Mouse (Mus musculus) mouse embryonic stem cell (cell line): ENCODE measurements around the gene Pank4.

ENCODE experiments used
- in situ Hi-C, 2 experiments: fragments of 300-500 bp; cut with MboI; formaldehyde crosslinking; loops; 1 replicate in 1 of 2; 3 replicates in 1 of 2; pipeline ENCODE4 v1.14.3; 2019 to 2020; ENCODE audit warnings: low sequenced_read_pairs in 2 of 2, low pct_unique_long_range_greater_than_20kb in 1 of 2, mixed read lengths in 1 of 2; ENCODE audit not compliant: unreplicated experiment in 1 of 2

The Pank4 gene

DNA sequence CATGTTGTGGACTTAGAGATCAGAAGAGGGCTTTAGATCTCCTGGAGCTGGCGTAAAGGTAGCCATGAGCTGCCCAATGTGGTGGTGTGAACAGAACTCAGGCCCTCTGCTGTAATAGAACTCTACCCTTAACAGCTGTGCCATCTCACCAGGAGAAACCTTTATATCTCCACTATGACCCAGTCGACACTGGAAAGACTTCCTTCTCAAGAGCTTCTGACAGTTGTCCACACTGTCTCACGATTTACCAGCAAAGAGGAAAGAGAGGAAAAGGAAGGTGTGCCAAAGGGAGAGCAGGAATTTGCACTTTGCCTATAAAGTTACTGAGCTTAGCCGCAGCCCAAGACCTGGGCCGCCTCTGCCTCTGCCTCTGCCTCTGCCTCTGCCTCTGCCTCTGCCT lies 22.1 kb upstream of the Pank4 start:
- in situ Hi-C loops: loop anchor here in 1 of 2 experiments (10.0 kb wide), 1 partner anchor 123 kb away; the partner anchor contains the start of gene Pex10

GRCm38 (mm10) chr4:154942632-154943322 lies 21.1 kb upstream of the Pank4 start:
- in situ Hi-C loops: loop anchor here in 1 of 2 experiments (10.0 kb wide), 1 partner anchor 122 kb away; the partner anchor contains the start of gene Pex10

DNA sequence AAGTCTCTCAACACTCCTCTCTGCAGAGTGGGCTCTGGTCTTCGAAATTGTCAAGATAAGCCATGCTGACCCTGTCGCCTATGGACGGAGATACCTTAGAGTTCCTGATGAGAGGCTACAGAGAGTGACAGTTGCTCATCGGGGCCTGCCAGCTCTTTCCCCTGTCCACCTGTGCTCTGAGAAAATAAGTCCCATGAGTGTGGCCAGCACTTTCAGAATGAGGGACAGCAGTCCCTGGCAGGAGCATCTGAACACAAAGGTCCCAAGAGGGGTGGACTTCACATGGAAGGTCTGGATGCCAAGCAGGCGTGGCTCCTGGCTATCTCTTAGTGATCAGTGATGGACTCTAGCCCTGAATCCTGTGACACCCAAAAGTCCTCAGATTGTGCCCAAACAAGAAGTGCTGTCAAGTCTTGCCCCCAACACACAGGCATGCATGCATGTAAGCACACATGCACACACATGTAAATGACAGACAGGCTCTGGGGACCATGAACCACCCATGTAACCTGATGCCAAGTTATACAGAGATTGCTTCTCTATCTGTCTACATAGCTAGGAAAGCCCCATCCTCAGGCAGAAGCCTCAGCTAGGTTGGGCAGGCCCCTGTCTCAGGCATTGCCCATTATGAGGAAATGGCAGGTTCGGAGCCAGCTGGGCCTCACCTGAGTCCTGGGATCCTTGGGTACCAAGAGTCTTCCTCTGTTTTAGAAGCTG lies 20.4 kb upstream of the Pank4 start:
- in situ Hi-C loops: loop anchor here in 1 of 2 experiments (10.0 kb wide), 1 partner anchor 121 kb away; the partner anchor contains the start of gene Pex10

GRCm38 (mm10) chr4:154944121-154944590 lies 19.8 kb upstream of the Pank4 start:
- in situ Hi-C loops: loop anchor here in 1 of 2 experiments (10.0 kb wide), 1 partner anchor 121 kb away; the partner anchor contains the start of gene Pex10

- in situ Hi-C loops: loop anchor here in 1 of 2 experiments (10.0 kb wide), 1 partner anchor 118 kb away; the partner anchor contains the start of gene Pex10
Observed at GRCm38 (mm10) chr4:154946319-154946718, 17.6 kb upstream of the Pank4 start.

- in situ Hi-C loops: loop anchor here in 1 of 2 experiments (10.0 kb wide), 1 partner anchor 116 kb away; the partner anchor contains the start of gene Pex10
Observed at GRCm38 (mm10) chr4:154948066-154948939, 15.6 kb upstream of the Pank4 start.

- in situ Hi-C loops: loop anchor here in 1 of 2 experiments (10.0 kb wide), 1 partner anchor 116 kb away; the partner anchor contains the start of gene Pex10
Observed at GRCm38 (mm10) chr4:154948940-154949588, 14.9 kb upstream of the Pank4 start.

DNA sequence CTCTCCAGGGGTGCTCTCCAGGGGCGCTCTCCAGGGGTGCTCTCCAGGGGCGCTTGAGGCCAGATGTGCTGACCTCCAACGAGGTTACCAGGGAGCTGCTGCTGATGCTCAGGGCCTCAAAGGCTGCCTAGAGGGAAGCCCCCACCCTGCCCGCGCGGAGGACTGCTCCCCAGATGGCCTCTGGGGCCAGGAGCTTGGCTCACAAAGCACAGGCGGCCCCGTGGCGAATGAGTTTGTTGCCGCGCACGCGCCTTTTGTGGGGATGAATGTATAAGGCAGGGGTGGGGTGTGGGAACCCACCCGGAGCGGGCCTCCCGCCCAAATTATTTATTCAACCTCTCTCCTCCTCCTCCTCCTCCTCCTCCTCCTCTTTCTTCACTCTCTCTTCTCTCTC lies 14.3 kb upstream of the Pank4 start:
- in situ Hi-C loops: loop anchor here in 1 of 2 experiments (10.0 kb wide), 1 partner anchor 115 kb away; the partner anchor contains the start of gene Pex10

GRCm38 (mm10) chr4:154952461-154953241 lies 11.3 kb upstream of the Pank4 start:
- in situ Hi-C loops: no loop called here

DNA sequence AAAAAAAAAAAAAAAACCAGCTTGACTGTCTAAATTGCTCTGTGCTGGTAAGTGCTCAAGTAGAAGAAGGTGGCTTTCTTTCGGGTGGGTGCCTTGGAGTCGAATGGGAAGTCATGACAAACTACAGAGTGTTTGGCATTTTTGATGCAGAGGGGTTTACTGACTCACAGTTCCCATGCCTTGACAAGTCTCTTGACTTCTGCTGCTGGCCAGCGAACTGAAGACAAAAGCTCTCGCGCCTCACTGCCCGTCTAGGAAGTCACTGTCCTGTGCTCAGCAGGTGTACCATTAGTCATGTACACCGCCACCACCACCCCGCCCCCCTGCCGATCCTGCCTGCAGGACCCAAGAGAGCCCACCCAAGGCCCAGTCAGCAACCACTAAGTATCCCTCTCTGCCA lies 7.3 kb upstream of the Pank4 start:
- in situ Hi-C loops: no loop called here

DNA sequence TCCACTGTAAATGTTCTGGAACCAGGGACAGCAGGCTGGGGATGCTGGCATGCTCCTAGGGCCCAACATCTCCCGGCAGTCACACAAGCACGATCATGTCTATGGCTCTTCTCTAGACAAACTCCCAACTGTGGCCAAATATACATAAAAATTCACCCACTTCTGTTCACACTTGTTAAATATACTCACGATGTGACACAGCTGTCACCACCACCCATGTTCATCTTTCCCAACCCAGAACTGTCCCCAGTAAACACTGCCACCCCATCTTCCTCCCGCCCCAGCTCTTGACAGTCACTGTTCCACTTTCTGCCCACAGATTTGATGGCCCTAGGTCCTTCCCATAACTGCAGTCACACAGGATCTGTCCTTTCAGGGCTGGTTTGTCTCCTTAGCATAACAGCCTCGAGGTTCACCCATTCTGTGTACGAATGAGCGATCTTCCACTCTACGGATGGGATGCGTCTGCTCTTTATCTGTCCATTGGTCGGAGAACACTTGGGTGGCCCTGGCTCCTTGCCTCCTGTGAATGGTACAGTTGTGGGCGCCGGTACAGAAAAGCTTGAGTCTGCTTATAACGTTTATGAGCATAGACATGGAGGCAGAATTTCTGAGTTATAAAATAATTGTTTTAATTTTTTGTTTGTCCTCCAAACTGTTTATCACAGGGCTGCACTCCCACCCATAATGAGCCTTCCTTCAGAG lies 6.5 kb upstream of the Pank4 start:
- in situ Hi-C loops: no loop called here

DNA sequence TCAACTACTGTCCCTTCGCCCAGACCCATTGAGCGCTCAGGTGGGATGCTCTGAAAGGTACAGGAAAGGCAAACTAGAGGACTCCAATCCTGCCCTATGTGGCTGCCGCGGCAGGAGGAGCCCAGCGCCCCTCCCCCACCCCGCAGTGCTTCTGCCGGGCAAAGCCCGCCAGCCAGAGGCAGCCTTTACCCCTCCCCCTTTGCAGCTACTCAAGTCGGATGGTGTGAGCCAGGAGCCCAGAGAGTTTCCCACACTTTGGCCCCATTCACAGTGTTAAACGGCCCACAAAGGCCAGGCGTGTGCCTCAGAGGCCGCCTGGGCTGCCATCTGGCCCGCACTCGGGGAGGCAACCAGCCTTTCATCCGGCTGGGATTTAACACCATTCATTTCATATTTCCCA lies 5.8 kb upstream of the Pank4 start:
- in situ Hi-C loops: no loop called here

- in situ Hi-C loops: no loop called here
Observed at GRCm38 (mm10) chr4:154958621-154959020, 5.3 kb upstream of the Pank4 start.

- in situ Hi-C loops: no loop called here
Observed at GRCm38 (mm10) chr4:154960021-154960689, 3.8 kb upstream of the Pank4 start.

- in situ Hi-C loops: no loop called here
Observed at GRCm38 (mm10) chr4:154960690-154961225, 3.2 kb upstream of the Pank4 start, which contains the start of gene Hes5. Hes5 (plus strand) TSS chr4:154960923.

GRCm38 (mm10) chr4:154961226-154961738 lies 2.6 kb upstream of the Pank4 start:
- in situ Hi-C loops: no loop called here
